Mouse (Mus musculus) fibroblast of lung, adult 2 months (primary cell): ENCODE data around the gene Cd209c.

Experiments
- DNase-seq: peaks from one replicate; pipeline ENCODE4 v3.0.0-alpha.2; 2011; ENCODE audit warnings: low read depth

The Cd209c gene

DNA sequence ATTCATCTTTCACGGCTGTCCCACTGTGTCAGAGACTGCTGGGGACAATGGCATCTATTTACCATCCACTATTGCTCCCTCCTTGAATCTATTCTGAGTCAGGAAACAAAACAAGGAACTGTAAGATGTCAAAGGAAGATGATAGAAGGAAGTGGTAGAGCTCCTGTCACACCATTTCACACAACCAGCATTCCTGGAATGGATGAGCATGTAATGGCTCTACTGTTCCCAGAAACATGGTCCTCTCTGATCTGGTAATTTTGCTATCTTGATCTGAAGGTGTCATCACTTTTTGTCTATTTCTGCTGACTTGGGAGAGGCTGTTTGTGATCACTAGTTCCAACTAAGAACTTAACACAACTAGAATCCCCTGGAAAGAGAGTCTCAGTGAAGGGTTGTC is at the start of gene Cd209c:
Gene Cd209c (minus strand): TSS at position 101 of the 400 bp plus-strand sequence.
- no peak for DNase-seq

DNA sequence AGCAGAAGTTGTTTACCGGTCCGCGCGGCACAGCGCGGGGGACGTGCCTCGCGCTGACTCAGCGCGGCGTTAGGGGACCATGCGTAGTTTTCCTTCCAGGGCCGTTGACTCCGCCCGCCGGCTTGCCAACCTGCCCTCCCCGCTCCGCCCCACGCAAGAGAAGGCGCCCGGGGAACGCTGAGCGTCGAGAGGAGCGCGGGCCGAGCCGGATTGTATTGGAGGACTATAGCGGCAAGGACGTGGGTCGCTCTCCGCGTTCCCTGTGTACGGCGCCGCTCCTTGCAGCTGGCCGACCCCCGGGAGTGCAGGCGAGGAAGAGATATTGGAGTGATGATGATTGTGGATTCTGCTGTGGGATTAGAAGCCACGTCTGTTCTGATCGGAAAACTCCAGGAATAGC is 39.7 kb upstream of the Cd209c start:
- DNase-seq = no peak

DNA sequence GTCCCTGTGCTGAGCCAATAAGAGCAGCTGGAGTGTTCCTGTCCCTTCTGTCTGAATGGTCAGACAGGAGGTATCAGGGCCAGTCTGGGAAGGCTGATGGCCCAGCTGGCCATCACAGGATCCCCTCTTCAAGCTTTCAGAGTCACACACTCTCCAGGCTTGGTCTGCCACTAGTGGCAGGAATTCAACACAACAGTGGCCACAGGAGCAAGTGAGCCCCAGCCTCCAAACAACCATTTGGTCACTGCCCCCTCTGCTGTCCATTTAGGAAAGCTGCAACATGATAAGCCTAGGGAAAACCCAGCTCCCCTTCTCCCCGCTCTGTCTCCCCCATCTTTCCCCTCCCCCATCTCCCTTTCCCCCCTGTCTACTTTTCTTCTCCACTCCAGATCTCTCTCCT is 1.5 kb upstream of the Cd209c start:
- DNase-seq = no peak

DNA sequence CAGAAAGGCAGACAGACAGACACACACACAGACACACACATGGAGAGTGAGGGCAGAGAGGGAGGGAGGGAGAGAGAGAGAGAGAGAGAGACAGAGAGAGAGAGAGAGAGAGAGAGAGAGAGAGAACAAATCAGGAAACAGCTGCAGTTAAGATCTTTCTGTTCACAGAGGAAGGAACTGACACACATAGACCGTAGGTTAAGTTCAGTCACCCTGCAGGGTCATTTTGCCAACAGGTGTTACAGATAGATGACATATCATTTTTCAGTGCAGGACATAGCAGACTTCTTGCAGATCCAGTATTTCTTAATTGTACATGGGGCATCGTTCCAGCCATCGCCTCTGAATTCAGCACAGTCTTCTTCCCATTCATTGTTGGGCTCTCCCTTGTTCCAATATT is 14.5 kb downstream of the Cd209c start:
- DNase-seq = no peak

DNA sequence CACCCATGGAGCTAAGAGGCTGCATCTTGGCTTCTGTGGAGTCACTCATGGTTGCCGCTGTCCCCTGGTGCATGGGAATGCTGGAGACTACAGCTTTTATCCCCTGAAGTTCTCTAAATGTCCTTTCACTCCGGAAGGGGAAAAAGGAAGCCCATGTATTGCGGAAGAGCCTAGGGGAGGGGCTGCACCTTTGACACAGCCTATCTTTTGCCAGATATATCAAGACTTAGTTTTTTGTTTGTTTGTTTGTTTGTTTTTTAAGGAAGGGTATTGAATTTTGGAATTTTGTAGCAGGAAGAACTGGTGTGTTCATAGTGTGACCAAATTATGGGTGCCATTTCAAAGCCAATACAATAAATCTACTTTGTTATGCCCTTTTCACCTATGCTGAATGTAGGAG is 27.8 kb downstream of the Cd209c start, which contains the start of gene Cd209b:
Gene Cd209b (minus strand): TSS at position 101 of the 400 bp plus-strand sequence.
- DNase-seq = no peak
